In genomic region chr1:40580269-40580668, GRCm38 (mm10) we compare ENCODE assay signal across 14 mouse cellular contexts. TPM values are rescaled to one million over a fixed set of nuclear protein-coding genes. Genes with fewer than 3 reads are reported as not detected.
DNase-seq lines count a peak whose midpoint lies in the region; ATAC-seq lines count a peak whose summit lies in the region.
"Had no signal": no experiment of that assay in that cellular context is flagged by ENCODE, and none has a peak within 500 bp of the region (broad histone marks: within the 10 kb centered on the region; RNA-seq: fewer than 3 reads in every experiment).

No protein-coding gene starts in this region.

- H3K27me3 ChIP-seq in heart, embryonic 14.5 days (ENCODE audit: control insufficient read depth, insufficient read depth, low read length) = peaks cover 8% of the 10 kb centered on the region
- H3K27me3 ChIP-seq in kidney, embryonic 15.5 days = peaks cover 6% of the 10 kb centered on the region; the same call in 1 of the 2 replicates
- H3K27me3 ChIP-seq in midbrain, embryonic 15.5 days (replicated peaks) = no peaks in the 10 kb centered on the region
- no peaks in the 10 kb centered on the region; the same call in 1 of the 2 replicates for H3K27me3 ChIP-seq in midbrain, embryonic 10.5 days (ENCODE audit: low read depth, poor library complexity, severe bottlenecking)
- H3K27me3 ChIP-seq in stomach, embryonic 16.5 days (ENCODE audit: control insufficient read depth, insufficient read depth, low read length) = no peaks in the 10 kb centered on the region
- H3K27me3 ChIP-seq: forebrain, embryonic 12.5 days had no signal

- no peak for ATAC-seq in heart, embryonic 14.5 days (ENCODE audit: insufficient number of reproducible peaks, insufficient read depth, low FRiP score, low read depth)
- ATAC-seq in kidney, embryonic 15.5 days (replicated peaks; ENCODE audit: low FRiP score) = no peak
- ATAC-seq in midbrain, embryonic 15.5 days (replicated peaks) = no peak
- ATAC-seq in stomach, embryonic 16.5 days (ENCODE audit: insufficient read depth, low FRiP score) = no peak; the same call in 1 of the 2 replicates

- no peak for DNase-seq in heart, adult 8-10 months (ENCODE audit: low spot score)
- DNase-seq in kidney, postnatal 4 days = no peak
- DNase-seq in midbrain, embryonic 10.5 days (ENCODE audit: low spot score) = no peak
- no peak for DNase-seq in adrenal gland, postnatal 4 days (ENCODE audit: low spot score in 2 of 2)
- DNase-seq: adrenal gland, adult 8-10 months; cerebellum, adult 11 months had no signal

- no peak overlapping the region for H3K4me3 ChIP-seq in heart, embryonic 14.5 days (ENCODE audit: control insufficient read depth in 1 of 2, insufficient read depth in 1 of 2, low read depth in 1 of 2, low read length in 2 of 2)
- no peak overlapping the region for H3K4me3 ChIP-seq in kidney, embryonic 15.5 days (replicated peaks)
- no peak overlapping the region for H3K4me3 ChIP-seq in midbrain, embryonic 15.5 days
- H3K4me3 ChIP-seq in midbrain, embryonic 10.5 days = no peak overlapping the region
- H3K4me3 ChIP-seq in stomach, embryonic 16.5 days (replicated peaks; ENCODE audit: low read length) = peak overlapping the region; percentile 33
- H3K4me3 ChIP-seq: forebrain, embryonic 12.5 days had no signal

- H3K4me1 ChIP-seq in heart, embryonic 14.5 days (ENCODE audit: control insufficient read depth in 2 of 2, insufficient read depth in 2 of 2, low read length in 2 of 2) = no peaks in the 10 kb centered on the region
- no peaks in the 10 kb centered on the region for H3K4me1 ChIP-seq in kidney, embryonic 15.5 days
- peaks cover 2% of the 10 kb centered on the region; the same call in 1 of the 2 replicates for H3K4me1 ChIP-seq in midbrain, embryonic 15.5 days
- H3K4me1 ChIP-seq in midbrain, embryonic 10.5 days = no peaks in the 10 kb centered on the region
- H3K4me1 ChIP-seq in stomach, embryonic 16.5 days (ENCODE audit: control insufficient read depth, insufficient read depth, low read length) = no peaks in the 10 kb centered on the region
- H3K4me1 ChIP-seq: forebrain, embryonic 12.5 days had no signal

- peak overlapping the region; percentile 44; the same call in 1 of the 2 replicates for H3K4me2 ChIP-seq in heart, embryonic 14.5 days (ENCODE audit: low read length)
- H3K4me2 ChIP-seq in kidney, embryonic 15.5 days = peak overlapping the region; percentile 43; the same call in 1 of the 2 replicates
- H3K4me2 ChIP-seq in midbrain, embryonic 15.5 days = peak overlapping the region; percentile 33; the same call in 1 of the 2 replicates
- H3K4me2 ChIP-seq in stomach, embryonic 16.5 days (ENCODE audit: low read depth, low read length) = peak overlapping the region; percentile 28
- H3K4me2 ChIP-seq: forebrain, embryonic 12.5 days; liver, embryonic 11.5 days had no signal

- WGBS in heart, embryonic 14.5 days = 68% methylated on average over 14 of the region's 14 CpGs
- 68% methylated on average over 14 of the region's 14 CpGs for WGBS in kidney, embryonic 15.5 days
- 75% methylated on average over 14 of the region's 14 CpGs for WGBS in midbrain, embryonic 15.5 days
- 69% methylated on average over 14 of the region's 14 CpGs for WGBS in midbrain, embryonic 10.5 days
- WGBS in stomach, embryonic 16.5 days = 52% methylated on average over 14 of the region's 14 CpGs

- no peaks in the 10 kb centered on the region for H3K36me3 ChIP-seq in heart, embryonic 14.5 days (ENCODE audit: control insufficient read depth, insufficient read depth, low read length)
- H3K36me3 ChIP-seq in kidney, embryonic 15.5 days = no peaks in the 10 kb centered on the region
- H3K36me3 ChIP-seq in midbrain, embryonic 15.5 days (replicated peaks) = no peaks in the 10 kb centered on the region
- H3K36me3 ChIP-seq in midbrain, embryonic 10.5 days = no peaks in the 10 kb centered on the region
- no peaks in the 10 kb centered on the region for H3K36me3 ChIP-seq in stomach, embryonic 16.5 days (ENCODE audit: control insufficient read depth, insufficient read depth, low read length)
- H3K36me3 ChIP-seq: forebrain, embryonic 12.5 days had no signal

- no peak overlapping the region for H3K9ac ChIP-seq in heart, embryonic 14.5 days (ENCODE audit: low read length)
- H3K9ac ChIP-seq in kidney, embryonic 15.5 days = no peak overlapping the region
- H3K9ac ChIP-seq in midbrain, embryonic 15.5 days = no peak overlapping the region
- no peak overlapping the region for H3K9ac ChIP-seq in stomach, embryonic 16.5 days (ENCODE audit: low read length)
- H3K9ac ChIP-seq: forebrain, embryonic 12.5 days had no signal

- no peak overlapping the region for H3K27ac ChIP-seq in heart, embryonic 14.5 days (replicated peaks in 1 of 2; ENCODE audit: control insufficient read depth in 1 of 2, insufficient read depth in 1 of 2, low read depth in 2 of 2, low read length in 2 of 2)
- H3K27ac ChIP-seq in kidney, embryonic 15.5 days = no peak overlapping the region
- H3K27ac ChIP-seq in midbrain, embryonic 15.5 days = no peak overlapping the region
- H3K27ac ChIP-seq in midbrain, embryonic 10.5 days (replicated peaks) = no peak overlapping the region
- H3K27ac ChIP-seq in stomach, embryonic 16.5 days (ENCODE audit: low read length) = peak overlapping the region; percentile 22; the same call in 1 of the 2 replicates
- H3K27ac ChIP-seq: forebrain, embryonic 12.5 days had no signal

- H3K9me3 ChIP-seq in heart, embryonic 14.5 days (ENCODE audit: control insufficient read depth, low read length) = no peaks in the 10 kb centered on the region
- H3K9me3 ChIP-seq in kidney, embryonic 15.5 days (replicated peaks) = no peaks in the 10 kb centered on the region
- no peaks in the 10 kb centered on the region for H3K9me3 ChIP-seq in midbrain, embryonic 15.5 days
- no peaks in the 10 kb centered on the region for H3K9me3 ChIP-seq in midbrain, embryonic 10.5 days (replicated peaks)
- no peaks in the 10 kb centered on the region for H3K9me3 ChIP-seq in stomach, embryonic 16.5 days (replicated peaks; ENCODE audit: control insufficient read depth, low read length)
- H3K9me3 ChIP-seq: forebrain, embryonic 12.5 days had no signal

RNA-seq across cellular contexts. Expression of gene Slc9a4, which starts 0.4 kb away (rescaled TPM):
- not detected in 2 replicates for polyA plus RNA-seq in heart, embryonic 14.5 days (2014; fragmentation: Nextera tagmentation; extraction: Ambion mirVana)
- total RNA-seq in heart, adult 8-10 months (2022) = under 1 TPM; 0.06 to 0.54 (median 0.17) TPM
- 0.35 and 0.38 TPM in 2 replicates for polyA plus RNA-seq in kidney, embryonic 15.5 days (2015; fragmentation: Nextera tagmentation; extraction: Ambion mirVana)
- polyA plus RNA-seq in midbrain, embryonic 15.5 days (2015; fragmentation: Nextera tagmentation; extraction: Ambion mirVana) = not detected in 2 replicates
- polyA plus RNA-seq in midbrain, embryonic 10.5 days (2016; fragmentation: Nextera tagmentation; extraction: Ambion mirVana) = not detected in 2 replicates
- polyA plus RNA-seq in stomach, embryonic 16.5 days (2015; fragmentation: Nextera tagmentation; extraction: Ambion mirVana) = 12.0 and 15.5 TPM in 2 replicates
- under 1 TPM in 1 of 2 experiments, not detected in 1; 0.22 TPM for total RNA-seq in adrenal gland, postnatal 4 days (2021)
- total RNA-seq: adrenal gland, adult 8-10 months; heart, postnatal 10 days; megakaryocyte progenitor cell, adult 5-6 weeks had no signal
- polyA plus RNA-seq: forebrain, embryonic 12.5 days; liver, embryonic 11.5 days had no signal
